Mouse (Mus musculus) spleen, adult 12 weeks (tissue): Measurements from ENCODE around the gene Olfr1225.
"Not testable (repeated sequence)": the region's sequence is repeated elsewhere in the genome, so short reads cannot be mapped to it uniquely, and the experiment has no call there.

ENCODE experiments used
- DNase-seq: peaks from one replicate; pipeline ENCODE4 v3.0.0; 2022; ENCODE audit warnings: low spot score

Gene Olfr1225

DNA sequence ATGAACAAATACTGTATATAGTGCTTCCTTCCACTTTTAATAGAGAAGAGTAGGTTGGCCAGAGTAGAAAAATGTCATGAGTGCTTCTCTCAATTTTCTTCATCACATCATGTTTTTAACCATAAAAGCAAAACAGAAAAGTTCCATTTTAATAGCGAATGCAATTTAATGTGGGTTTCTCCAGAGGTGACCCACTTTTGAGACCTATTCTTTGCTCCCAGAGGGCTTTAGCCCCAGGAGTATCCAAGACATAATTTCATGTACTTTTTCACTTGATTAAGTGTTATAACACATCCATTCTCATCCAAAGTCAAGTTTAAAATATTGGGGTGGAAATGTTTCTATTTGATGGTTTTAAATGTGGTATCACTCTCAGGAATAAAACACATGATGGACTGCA lies at the start of gene Olfr1225:
Gene Olfr1225, minus strand, starts transcription at position 101 of the 400 bp plus-strand sequence.
- DNase-seq = no peak

DNA sequence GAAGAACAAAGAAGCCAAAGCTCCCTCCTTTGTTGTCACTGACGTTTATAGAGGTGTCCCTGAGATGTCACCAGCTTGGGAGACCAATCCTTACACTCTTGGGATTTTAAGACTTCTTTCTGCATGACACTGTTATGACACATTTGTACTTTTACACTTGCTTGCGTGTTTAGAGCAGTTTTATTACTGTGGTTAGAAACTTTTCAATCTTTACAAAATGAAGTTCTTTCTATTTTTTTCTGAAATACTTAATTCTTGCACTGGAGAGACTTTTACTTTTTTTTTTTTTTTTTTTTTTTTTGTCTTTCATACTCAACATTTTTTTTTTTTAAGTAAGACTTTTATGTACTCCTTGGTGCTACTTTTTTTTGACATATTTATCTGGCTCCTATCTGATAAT lies 25.5 kb upstream of the Olfr1225 start, which contains the start of gene Olfr1226:
Gene Olfr1226, minus strand, starts transcription at position 101 of the 400 bp plus-strand sequence.
- no peak for DNase-seq

DNA sequence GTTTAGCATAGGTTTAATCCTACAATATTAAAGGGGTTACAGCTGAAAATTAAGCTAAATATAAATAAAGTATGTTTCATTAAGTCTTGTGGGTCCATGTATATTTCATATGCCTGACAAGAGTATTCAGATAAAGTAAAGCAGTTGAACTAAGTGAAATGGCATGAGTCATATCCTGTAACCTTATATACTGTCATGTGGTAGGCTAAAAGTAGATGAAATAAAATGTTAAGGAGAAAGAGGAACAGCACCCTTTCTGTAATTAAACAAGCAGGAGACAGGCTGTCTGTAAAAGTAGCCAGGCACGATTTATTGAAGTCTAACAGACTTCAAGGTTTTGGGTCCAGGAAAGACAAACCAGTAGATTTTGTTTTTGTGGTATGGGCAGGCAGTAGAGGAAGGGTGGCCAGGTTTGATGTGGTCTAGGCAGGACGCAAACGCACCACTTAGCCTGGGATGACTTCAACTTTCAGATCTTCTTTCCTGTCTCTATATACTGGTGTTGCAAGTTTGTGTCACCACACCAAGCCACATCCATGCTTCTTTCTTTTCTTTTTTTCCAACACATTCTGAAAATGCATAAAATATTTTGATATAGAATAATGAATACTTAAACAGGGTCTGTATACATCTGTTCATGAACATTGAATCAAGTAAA lies 22.0 kb upstream of the Olfr1225 start:
- no peak for DNase-seq

DNA sequence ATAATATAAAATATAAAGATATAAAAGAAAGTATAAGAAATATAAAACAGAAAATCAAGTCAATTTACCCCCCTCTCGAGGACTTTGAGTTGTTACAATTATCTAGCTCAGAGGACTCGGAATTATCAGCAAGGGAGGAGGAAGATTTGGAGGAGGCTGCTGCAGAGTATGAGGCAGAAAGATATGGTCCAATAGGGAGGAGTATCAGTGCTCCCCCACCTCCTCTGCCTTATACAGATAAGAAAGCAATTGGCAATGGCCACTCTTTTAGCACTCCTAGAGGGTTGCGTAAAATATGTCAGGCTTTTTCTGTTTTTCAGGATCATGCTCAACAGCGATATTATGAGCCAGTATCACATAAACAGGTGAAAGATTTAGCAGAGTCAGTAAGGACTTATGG lies 9.8 kb downstream of the Olfr1225 start:
- DNase-seq = not testable (repeated sequence)

DNA sequence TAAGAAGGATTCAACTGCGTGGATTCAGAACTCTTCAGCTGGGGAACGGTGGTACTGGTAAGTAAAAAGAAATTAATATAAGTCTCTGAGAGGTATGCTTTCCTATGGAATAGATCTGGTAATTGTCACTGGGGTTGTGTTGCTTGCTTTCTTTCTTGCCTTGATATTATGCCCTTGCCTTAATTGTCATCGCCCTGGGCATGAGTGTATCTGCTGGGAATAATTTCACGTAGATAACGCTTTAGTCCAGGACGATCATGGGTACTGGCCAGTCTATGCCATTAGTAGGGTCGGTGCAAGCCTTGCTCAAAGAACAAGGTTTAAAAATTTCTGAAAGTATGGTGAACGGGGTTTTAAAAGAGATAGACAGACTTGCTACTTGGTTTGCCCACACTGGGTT lies 10.5 kb downstream of the Olfr1225 start, which contains the start of gene Olfr1224-ps1:
Gene Olfr1224-ps1, minus strand, starts transcription at position 101 of the 400 bp plus-strand sequence.
- not testable (repeated sequence) for DNase-seq

DNA sequence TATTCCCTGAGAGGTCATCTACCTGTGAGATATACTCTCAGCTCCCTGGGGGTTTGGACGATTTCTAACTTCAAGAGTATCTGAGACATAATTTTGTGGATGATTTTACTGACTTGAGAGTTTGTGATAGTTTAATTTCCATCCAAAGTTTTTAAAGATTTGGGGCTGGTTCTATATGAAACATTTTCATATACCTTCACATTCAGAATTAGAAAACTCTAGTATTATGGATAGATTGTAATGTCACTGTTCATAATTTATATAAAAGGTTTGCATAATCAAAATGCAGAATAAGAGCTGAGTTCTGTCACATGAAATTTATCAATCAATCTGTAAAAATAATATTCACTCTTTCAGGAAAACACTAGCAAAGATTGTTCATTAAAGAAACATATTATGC lies 23.0 kb downstream of the Olfr1225 start, which contains the start of gene Olfr1223:
Gene Olfr1223, minus strand, starts transcription at position 101 of the 400 bp plus-strand sequence.
- DNase-seq = no peak

DNA sequence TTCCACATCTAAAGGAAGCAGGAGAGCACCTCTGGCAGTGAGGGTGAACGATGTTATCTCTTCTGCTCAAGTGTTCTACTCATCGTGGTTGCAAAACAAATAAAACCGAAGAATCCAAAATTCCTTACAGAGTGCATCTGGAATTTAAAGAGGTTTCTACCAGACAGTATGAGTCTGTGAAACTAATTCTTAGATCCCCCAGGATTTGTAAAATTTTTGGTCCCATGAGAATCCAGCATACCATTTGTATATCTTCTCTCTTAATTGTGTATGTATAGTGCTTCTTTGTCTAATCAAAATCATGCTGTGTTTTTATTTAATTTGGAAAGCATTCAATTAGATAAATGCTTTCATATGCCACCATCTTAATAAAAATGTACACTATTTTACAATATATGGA lies 41.5 kb downstream of the Olfr1225 start, which contains the start of gene Olfr1222:
Gene Olfr1222, minus strand, starts transcription at position 101 of the 400 bp plus-strand sequence.
- DNase-seq = no peak
